Mouse (Mus musculus): ENCODE measurements around the gene Gm10295.

The Gm10295 gene

GRCm38 (mm10) chr7:71355596-71355995 is 4.3 kb upstream of the Gm10295 start:
- in situ Hi-C loops (cut with MboI, MseI) = no loop called here

- in situ Hi-C loops (cut with MboI, MseI) = no loop called here
Observed at GRCm38 (mm10) chr7:71348922-71349321, 2.4 kb downstream of the Gm10295 start.

GRCm38 (mm10) chr7:71324919-71325583 is 26.2 kb downstream of the Gm10295 start:
- in situ Hi-C loops (cut with MboI, MseI) = no loop called here

GRCm38 (mm10) chr7:71313148-71313765 is 38.0 kb downstream of the Gm10295 start:
- in situ Hi-C loops (cut with MboI, MseI) = no loop called here

GRCm38 (mm10) chr7:71312375-71312774 is 38.9 kb downstream of the Gm10295 start:
- in situ Hi-C loops (cut with MboI, MseI) = no loop called here

GRCm38 (mm10) chr7:71311411-71311810 is 39.9 kb downstream of the Gm10295 start:
- in situ Hi-C loops (cut with MboI, MseI) = no loop called here

GRCm38 (mm10) chr7:71308051-71308450 is 43.2 kb downstream of the Gm10295 start:
- in situ Hi-C loops (cut with MboI, MseI) = no loop called here

- in situ Hi-C loops (cut with MboI, MseI) = no loop called here
Observed at GRCm38 (mm10) chr7:71302714-71303113, 48.6 kb downstream of the Gm10295 start.

Data from T-helper 2 cell (primary cell).